Mouse (Mus musculus): ENCODE results near the gene Cttnbp2nl. TPM values are rescaled to one million over a fixed set of nuclear protein-coding genes. Genes with fewer than 3 reads are reported as not detected.

Gene Cttnbp2nl
- total RNA-seq, 2 experiments from 2014 or later: 18.8 to 27.5 TPM

GRCm38 (mm10) chr3:104967548-104968300, 85.2 kb downstream of the Cttnbp2nl start:
- peak; percentile 93 to 94 for DNase-seq (ENCODE audit: low spot score in 2 of 2)

GRCm38 (mm10) chr3:104965991-104966554, 86.9 kb downstream of the Cttnbp2nl start:
- DNase-seq (ENCODE audit: low spot score in 2 of 2): no peak

GRCm38 (mm10) chr3:104965070-104965855, 87.7 kb downstream of the Cttnbp2nl start:
- DNase-seq (ENCODE audit: low spot score in 2 of 2): no peak

- no peak for DNase-seq (ENCODE audit: low spot score in 2 of 2)
These were observed 89.3 kb downstream of the Cttnbp2nl start for GRCm38 (mm10) chr3:104963331-104964276.

GRCm38 (mm10) chr3:104962866-104963265, 90.1 kb downstream of the Cttnbp2nl start:
- no peak for DNase-seq (ENCODE audit: low spot score in 2 of 2)

- DNase-seq (ENCODE audit: low spot score in 2 of 2): no peak
These were observed 90.8 kb downstream of the Cttnbp2nl start for GRCm38 (mm10) chr3:104962141-104962611.

- peak; percentile 31 to 41 for DNase-seq (ENCODE audit: low spot score in 2 of 2)
These were observed 91.6 kb downstream of the Cttnbp2nl start, which contains the start of gene Wnt2b for GRCm38 (mm10) chr3:104961066-104962059. Gene Wnt2b, minus strand, starts transcription at chr3:104961921.

GRCm38 (mm10) chr3:104960026-104961000, 92.6 kb downstream of the Cttnbp2nl start:
- no peak for DNase-seq (ENCODE audit: low spot score in 2 of 2)

- DNase-seq (ENCODE audit: low spot score in 2 of 2): no peak
These were observed 96.8 kb downstream of the Cttnbp2nl start for GRCm38 (mm10) chr3:104956131-104956581.

- DNase-seq (ENCODE audit: low spot score in 2 of 2): no peak
These were observed 98.4 kb downstream of the Cttnbp2nl start for GRCm38 (mm10) chr3:104954551-104954950.

GRCm38 (mm10) chr3:104954137-104954536, 98.8 kb downstream of the Cttnbp2nl start:
- DNase-seq (ENCODE audit: low spot score in 2 of 2): no peak

GRCm38 (mm10) chr3:104952891-104953670, 99.9 kb downstream of the Cttnbp2nl start:
- DNase-seq (ENCODE audit: low spot score in 2 of 2): no peak

Other genes with a start within 250 kb of the Cttnbp2nl start
- 10 to 100 TPM in 1 of 2 experiments, 1 to 10 TPM in 1; 9.0 to 15.0 TPM for gene Mov10, start 234.6 kb downstream of the Cttnbp2nl start, total RNA-seq (2021)
- 10 to 100 TPM; 44.5 to 59.5 TPM for gene St7l, start 189.1 kb downstream of the Cttnbp2nl start, total RNA-seq (2021)
- gene Capza1, start 188.6 kb downstream of the Cttnbp2nl start, total RNA-seq (2021): 10 to 100 TPM; 88.8 to 93.1 TPM
- gene Wnt2b, start 91.2 kb downstream of the Cttnbp2nl start, total RNA-seq (2021): 10 to 100 TPM; 17.7 to 20.5 TPM
- gene 4930564D02Rik, start 13.7 kb upstream of the Cttnbp2nl start, total RNA-seq (2021): not detected

Data from adrenal gland, adult 18-20 months (tissue).